Mouse (Mus musculus) left cerebral cortex, postnatal 36 days (tissue): Measurements from ENCODE around the gene Flvcr2. TPM values are rescaled to one million over a fixed set of nuclear protein-coding genes. Genes with fewer than 3 reads are reported as not detected.

Experiments
- DNase-seq, 2 experiments: peaks; one replicate each; pipeline ENCODE4 v3.0.0; 2021 to 2022; ENCODE audit warnings: low spot score in 2 of 2, mixed read lengths in 1 of 2
- intact Hi-C: fragments of 180-260 bp; cut with DNase I; formaldehyde crosslinking; loops from one replicate; pipeline ENCODE4 v1.15.1; 2025
- total RNA-seq, 2 experiments: library from RNA; stranded (reverse); gene quantifications; 2 replicates each; pipeline ENCODE4 v1.2.3; 2021

The Flvcr2 gene
- total RNA-seq, 2 experiments from 2014 or later: 2.2 to 2.3 TPM

DNA sequence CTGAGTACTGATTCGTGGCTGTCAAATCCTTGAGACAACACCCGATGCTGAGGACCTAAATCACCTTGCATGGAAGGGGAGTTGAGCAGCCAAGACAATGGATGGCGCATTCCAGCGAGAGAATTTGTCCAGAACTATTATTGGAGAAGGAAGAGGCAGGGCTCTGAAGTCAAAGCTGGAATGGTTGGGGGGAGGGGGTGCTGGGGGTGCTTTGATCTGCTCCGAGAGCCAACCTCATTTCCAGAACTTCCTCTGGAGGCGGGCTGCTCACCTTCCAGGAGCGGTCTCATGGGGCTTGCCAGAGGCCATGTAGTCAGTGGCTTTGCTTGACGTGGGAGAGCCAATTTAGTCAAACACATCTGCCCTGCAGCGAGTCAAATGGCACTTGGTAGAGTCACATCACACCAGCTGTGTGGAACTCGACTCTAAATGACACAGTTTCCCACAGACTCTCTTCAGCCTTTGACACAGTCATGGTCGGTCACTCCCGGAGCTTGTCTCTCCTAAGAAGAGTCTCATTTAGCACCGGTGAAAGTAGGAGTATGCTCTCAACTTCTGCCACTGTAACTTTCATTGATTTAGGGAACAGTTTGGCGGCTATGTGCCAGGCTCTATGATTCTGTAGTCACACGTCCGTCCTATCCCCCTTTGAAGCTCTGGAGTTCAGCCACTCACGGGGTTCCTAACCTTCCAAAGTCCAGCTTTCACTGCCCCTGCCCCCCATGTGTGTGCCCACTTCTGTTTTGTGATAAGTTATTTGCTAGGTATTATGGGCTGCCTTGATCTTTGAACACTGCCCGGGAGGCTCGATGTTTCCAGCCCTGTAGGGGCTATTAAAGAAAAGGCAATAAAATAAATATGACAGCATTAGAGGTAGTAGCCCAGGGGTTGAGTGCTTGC is 38.8 kb downstream of the Flvcr2 start:
- no peak for DNase-seq
- intact Hi-C loops: no loop called here

DNA sequence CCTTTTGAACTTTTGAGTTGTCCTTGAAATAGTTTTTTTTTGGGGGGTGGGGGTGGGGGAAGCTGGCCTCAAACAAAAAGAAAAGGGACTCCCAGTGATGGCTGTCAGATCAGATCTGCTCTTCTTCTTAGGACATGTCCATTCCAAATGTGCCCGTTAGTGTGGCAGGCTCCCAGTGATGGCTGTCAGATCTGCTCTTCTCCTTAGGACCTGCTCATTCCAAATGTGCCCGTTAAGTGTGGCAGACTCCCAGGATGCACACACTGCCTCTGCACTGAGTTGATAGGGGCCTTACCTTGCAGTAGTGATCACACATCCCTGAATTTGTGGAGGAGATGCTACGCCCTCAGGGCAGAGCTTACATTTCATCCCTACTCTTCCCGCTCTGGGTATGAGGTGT is 45.8 kb downstream of the Flvcr2 start:
- intact Hi-C loops: no loop called here
- DNase-seq: no peak

DNA sequence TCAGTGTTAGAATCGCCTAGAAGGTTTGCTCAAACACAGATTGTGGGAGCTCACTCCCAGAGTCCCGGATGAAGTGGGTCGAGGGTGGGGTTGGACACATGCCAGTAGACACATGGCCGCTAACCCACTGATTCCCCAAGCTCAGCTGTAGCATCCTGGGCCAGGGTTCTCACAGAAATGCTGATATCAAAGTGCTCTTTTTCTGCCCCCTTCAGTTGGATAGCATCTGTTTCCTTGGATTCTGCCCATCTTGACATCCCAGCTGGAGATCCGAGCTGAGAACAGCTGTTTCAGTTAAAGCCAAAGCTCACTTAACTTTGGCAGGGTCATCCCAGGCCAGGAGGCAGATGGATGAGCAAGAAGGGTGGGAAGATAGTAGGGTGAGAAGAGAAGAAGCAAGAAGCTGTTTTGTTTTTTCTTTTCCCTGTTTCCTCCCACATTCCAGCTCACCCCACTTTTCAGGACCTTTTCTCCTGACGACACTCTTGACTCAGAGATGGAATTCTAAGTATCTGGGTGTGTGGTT is 46.5 kb downstream of the Flvcr2 start:
- intact Hi-C loops: no loop called here
- peak; percentile 14 to 30 for DNase-seq

DNA sequence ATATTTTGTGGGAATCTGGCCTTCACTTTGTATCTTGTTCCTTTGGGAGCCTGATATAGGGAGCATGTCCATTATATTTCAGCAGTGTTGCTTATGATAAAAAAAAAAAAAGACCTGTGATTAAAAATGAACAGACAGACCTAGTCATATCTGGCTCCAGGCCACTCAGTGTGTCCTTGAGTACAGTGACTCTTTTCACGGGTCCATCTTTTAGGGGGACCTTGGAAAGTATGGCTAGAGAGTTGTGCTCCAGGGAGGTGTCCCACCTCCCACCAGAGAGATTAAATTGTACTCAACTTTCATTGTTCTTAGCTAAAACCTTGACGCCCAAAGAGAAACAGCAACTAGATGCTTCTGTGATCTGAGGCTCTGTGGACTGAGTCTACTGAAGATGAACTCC is 47.8 kb downstream of the Flvcr2 start:
- DNase-seq: no peak
- intact Hi-C loops: no loop called here

DNA sequence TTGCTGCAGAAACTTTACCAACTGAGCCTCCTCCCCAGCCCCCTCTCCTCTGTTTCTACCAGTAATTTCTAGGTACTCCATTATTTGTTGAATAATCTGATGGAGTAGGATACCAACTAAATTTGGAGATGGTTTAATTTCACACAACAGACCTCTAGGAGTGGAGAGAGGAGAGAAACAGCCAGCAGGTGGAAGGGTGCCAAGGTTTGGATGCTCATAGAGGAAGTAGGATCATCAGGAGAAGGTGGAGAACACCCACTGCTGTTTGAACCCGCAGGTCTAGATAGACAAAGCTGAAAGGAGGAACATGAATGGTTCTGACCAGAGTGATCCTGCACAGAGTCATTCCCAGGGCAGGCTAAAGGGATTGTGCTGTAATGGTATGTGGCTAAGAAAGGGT is 49.2 kb downstream of the Flvcr2 start:
- intact Hi-C loops: no loop called here
- DNase-seq: no peak

DNA sequence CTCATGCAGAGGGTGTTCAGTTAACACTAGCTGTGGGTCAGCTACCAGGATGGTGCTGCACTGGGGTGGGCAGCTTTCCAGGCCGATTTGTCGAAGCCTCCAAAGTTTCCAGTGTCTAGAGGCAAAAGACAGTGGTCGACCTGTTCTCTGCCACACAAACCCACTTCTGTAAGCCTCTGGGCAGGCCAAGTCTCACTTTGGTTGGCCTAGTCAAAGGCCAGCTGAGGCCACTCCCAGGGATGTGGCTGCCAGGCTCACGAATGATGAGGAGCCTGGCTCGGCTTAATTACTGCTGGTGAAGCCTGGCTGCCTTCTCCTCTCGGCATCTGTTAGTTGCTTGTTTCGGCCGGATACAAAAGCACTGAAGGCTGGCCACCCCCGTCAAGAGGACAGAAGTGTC is 53.7 kb downstream of the Flvcr2 start:
- intact Hi-C loops: no loop called here
- DNase-seq: no peak

DNA sequence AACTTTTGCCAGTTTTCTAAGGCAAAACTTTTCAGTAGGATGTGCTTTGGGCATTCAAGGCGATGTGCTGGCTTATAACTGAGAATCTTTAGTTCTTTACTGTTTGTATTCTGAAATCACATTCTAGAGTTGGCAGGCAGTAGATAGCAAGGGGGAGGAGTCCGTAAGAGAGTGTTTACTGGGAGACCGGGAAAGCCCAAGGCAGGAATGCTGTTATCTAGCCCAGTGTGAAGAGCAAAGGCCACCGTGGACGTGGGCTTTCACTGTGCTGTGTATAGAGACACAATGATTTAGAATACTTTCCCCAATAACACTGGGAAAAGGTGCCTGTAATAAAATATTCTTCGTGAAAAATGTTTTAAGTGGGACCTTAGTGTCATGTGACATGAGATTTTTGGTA is 63.4 kb downstream of the Flvcr2 start:
- DNase-seq: no peak
- intact Hi-C loops: loop anchor here (10.0 kb wide), 1 partner anchor 305 kb away; no protein-coding TSS in a partner anchor

DNA sequence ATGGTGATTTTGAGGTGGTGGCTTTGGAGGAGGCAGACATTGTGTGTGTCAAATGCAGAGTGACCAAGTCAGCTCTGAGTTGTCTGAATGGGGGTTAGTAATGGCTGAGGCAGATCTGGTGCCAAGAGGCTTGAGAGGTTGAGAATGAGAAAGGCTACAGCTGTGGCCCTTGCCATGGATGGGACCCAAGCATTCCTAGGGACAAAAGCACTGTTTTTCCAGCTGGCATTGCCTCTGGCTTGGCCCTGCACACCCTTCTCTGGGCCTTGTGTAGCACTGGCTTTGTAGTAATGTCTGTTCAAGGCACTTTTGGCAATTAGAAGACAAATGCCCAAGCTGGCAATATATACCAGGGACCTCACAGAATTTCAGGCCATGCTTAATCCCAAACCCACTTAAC is 64.6 kb downstream of the Flvcr2 start:
- intact Hi-C loops: loop anchor here (10.0 kb wide), 1 partner anchor 306 kb away; no protein-coding TSS in a partner anchor
- no peak for DNase-seq

DNA sequence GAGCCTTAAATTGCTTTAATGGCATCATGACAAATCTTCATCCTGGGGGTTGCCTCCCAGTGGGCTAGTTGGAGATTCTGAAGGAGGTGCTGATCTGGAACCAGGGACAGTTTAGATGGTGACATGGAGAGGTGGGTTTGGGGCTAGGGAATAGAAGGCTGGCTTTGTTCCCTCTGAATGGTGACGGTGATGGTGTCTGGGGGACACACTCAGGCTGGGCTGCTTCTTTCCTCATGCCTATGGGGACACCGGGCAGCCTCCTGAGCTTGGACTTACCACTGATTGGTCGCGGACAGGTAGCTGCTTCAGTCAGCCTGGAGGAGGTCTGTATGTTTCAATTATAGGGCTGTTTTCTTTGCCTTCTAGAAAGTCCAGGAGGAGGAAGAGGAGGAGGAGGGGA is 65.3 kb downstream of the Flvcr2 start:
- no peak for DNase-seq
- intact Hi-C loops: loop anchor here (10.0 kb wide), 1 partner anchor 307 kb away; no protein-coding TSS in a partner anchor

DNA sequence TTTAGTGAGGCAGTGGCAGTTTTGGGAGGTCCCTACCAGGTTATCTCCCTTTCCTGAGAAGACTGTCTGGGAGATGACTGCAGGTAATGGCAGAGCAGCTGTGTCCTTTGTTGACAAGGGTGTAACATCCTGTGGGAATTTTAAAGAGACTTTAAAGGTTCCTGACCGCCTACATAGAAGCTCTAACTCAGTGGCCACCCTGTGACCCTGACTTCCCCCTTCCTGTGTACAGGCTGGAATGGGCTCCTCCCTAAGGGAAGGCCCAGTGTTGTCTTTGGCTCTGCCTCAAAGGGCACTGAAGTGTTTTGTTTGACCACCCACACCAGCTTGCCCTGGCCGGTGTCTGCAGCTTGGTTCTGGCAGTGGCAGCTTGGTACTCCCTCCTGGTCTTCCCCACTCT is 67.3 kb downstream of the Flvcr2 start:
- intact Hi-C loops: loop anchor here (10.0 kb wide), 1 partner anchor 309 kb away; no protein-coding TSS in a partner anchor
- no peak for DNase-seq

DNA sequence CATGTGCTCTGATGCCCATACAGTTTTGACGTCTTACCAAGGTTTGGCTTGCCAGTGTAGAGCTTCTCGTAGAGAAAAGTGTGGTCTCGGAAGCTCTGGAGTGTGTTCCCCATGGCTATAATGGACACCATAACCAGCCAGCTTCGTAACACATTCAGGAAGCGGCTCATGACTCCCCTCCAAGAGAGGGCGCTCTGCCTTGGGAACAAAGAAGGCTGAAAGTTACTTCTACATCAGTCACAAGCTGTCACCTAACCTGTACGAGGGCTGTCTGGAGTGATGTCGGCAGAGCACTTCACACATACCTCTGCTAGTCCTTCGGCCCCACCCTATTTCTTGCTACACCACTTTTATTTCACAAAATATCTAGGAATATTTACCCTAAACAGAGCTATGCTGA is 75.7 kb downstream of the Flvcr2 start:
- no peak for DNase-seq
- intact Hi-C loops: no loop called here

DNA sequence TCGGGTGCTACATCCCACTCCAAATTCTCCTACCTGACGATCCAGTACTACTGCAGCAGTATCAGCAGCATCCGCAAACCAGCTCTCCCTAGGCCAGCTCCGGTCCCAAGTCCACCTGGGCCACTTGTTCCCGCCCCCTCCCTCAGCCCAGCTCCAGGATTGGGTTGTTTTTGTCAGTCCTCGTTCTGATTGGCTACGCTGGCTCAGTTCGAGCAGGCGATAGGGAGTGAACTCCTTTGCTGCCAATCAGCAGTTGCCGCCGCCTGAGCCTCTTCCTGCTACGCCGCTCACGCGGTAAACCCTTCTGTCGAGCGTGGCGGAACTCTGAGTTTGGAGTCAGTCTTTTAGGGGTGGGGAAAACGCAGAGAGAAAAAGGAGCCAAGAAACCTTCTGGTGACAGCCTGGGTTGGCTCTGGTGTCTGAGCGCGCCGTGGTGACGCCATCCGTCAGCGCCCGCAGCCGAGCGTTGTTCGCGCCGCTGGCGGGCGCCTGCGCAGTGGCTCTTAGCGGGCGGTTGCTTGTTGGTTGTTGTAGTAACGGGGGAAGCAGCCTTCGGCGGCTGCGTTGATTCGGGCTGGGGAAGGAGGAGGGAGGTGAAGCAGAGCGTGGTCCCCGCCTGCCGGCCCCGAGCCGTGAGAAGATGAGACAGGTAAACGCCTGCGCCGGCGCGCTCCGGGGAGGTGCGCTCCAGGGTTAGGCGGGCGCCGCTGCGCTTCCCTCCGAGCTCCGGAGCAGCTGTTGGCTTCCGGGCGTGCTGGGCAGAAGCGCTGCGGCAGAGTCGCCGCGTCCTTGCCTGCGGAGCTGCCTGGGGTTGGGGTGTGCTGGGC is 78.3 kb downstream of the Flvcr2 start, which contains the start of the genes Erg28 and Ttll5:
TSS of gene Erg28 (minus strand) at position 113 of the 827 bp plus-strand sequence.
TSS of gene Ttll5 (plus strand) at position 222 of the 827 bp plus-strand sequence.
- peak; percentile 98 for DNase-seq
- intact Hi-C loops: no loop called here

DNA sequence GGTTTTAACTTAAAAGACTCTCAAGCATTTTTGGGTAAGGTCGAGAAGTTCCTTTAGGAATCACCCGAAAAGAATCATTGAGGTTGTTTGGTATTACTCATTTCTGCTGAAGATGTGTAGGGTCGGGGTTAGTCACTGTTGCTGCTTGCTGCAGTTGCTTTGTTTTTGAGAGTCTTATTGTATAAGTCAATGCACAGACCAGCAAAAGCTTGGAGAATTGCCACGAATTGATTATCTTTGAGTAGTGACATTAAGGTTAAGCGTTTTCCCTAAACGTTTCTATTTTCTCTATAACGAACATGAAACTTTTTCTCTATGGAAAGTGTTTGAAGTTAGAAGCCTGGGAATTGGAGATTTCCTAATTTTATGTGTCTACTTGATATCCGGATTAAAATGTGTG is 79.0 kb downstream of the Flvcr2 start:
- intact Hi-C loops: no loop called here
- no peak for DNase-seq

DNA sequence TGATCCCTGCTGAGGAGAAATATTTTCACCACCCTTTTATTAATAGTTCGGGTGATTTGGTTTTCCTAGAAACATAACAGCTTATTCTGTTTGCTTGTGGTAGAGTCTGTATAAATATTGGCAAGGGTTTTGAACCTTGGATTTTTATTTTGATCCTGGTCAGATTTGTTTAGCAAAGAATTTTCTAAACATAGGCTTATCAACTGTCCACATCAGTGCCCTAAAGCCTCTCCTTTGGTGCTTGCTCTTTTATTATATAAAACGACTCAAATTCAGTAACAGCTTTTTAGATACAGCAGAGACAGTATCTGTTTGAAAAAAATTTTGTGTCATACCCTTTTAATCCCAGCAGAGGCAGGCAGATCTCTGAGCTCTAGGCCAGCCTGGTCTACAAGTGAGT is 79.5 kb downstream of the Flvcr2 start:
- intact Hi-C loops: no loop called here
- no peak for DNase-seq

DNA sequence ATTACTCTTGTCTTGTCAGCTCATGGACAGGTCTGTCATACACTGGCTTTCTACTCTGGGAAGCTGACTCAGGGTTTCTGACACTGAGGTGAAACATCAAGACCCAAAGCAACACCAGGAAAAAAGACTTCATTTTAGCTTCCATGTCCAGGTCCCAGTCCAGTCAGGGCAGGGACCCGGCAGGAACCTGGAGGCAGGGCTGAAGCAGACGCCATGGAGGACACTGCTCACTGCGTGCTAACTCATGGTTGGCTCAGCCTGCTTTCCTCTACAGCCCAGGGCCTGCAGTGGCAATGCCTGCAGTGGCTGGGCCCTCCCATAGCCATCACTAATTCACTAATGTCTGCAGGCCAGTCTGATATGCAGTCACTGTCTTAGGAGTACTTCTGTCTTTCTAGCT is 82.5 kb downstream of the Flvcr2 start:
- intact Hi-C loops: no loop called here

DNA sequence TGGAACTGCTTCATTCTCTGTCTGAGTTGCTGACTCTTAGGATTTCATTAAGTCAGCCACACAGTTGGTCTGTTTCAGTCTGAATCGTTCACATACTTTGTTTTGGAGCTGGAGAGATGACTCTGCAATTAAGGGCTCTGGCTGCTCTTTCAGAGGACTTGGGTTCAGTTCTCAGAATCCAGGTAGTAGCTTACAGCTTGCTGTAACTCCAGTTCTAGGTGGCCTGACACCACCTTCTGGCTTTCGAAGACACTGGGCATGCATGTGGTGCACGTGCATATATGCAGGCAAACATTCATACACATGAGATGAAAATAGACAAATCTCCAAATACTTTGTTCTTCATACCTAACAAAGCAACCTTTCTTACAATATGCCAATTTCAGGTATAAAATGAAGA is 83.5 kb downstream of the Flvcr2 start:
- DNase-seq: no peak
- intact Hi-C loops: no loop called here

More for the DNA sequence above, 82.5 kb downstream of the Flvcr2 start:
- no peak for DNase-seq

DNA sequence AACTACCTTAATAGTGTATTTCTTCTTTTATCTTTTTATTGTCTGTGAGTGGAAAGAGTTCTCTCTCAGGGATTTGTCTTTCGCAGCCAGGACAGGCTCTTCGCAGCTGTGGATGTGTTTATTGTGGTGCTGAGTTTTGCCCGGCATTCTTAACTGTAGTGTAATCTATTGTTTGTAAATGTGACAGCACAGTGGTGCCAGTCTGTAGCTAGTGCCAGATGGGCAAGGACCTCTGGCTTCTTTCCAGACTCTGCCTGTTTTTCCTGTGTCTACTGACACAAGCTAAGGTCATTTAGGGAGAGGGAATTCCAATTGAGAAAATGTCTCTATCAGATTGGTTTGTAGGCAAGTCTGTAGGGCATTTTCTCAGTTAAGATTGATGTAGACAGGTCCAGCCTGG is 84.4 kb downstream of the Flvcr2 start:
- intact Hi-C loops: no loop called here
- DNase-seq: no peak

DNA sequence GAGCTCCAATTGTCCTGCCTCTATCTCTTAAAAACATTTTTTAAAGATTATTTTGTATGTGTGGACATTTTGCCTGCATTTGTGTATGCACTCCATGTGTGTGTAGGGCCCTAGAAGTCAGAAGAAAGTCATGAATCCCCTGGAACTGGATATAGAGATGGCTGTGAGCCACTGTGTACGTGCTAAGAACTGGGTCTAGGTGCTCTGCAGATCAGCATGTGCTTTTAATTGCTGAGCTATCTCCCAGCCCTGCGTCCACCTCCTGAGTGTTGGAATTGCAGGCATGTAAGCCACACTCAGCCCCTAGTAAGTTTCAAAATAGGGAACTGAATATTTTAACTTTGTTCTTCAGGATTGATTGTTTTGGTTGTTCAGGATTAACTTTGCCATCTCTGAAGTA is 88.2 kb downstream of the Flvcr2 start:
- DNase-seq: no peak
- intact Hi-C loops: no loop called here

DNA sequence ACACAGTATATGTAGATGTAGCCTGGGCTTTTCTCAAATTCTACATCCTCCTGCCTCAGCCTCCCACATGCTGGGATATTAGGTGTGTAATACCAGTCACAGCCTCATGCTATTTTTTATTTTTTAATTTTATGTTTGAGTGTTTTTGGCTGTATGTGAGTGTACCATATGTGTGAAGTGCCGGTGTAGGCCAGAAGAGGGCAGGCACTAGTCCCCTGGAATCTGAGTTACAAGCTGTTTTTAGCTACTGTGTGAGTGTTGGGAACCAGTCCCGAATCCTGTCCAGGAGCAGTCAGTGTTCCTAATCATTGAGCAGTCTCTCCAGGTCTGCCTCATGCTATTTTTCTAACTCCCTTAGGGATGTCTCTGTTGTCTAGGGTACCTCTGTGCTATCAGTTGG is 91.4 kb downstream of the Flvcr2 start:
- DNase-seq: no peak
- intact Hi-C loops: no loop called here

DNA sequence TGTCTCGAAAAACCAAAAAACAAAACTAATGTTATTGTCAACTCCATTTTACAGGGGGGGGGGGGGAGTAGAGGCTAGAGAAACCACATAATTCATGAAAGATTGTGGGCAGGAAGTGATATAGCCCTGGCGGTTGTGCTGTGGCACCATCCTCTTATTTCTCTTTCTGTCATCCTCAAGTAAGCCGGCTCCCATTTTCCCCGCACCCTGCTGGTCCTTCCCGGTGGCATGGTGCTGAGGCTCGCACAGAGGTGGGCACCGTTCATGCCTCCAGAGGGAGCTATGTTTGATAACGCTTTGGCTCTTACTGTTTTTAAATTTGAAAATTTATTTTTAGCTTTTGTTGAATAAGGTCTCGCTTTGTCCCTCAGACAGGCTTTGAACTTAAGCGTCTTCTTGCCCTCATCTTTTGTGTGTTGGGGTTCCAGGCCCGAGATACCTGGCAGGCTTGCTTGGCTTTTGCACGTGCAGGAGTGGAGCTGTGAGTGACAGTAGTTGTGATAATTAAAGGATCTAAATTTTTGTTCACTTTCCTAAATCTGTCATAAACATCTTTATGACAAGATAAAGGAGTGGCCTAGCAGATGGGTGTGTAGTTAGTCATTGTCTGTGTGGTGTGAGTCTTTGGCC is 93.1 kb downstream of the Flvcr2 start:
- intact Hi-C loops: no loop called here
- no peak for DNase-seq
